In genomic region chr1:189293679-189294406, GRCm38 (mm10) we compare ENCODE assay signal across 23 mouse cellular contexts.
"Had no signal": no experiment of that assay in that cellular context is flagged by ENCODE, and none has a peak within 500 bp of the region (broad histone marks: within the 10 kb centered on the region; RNA-seq: fewer than 3 reads in every experiment).

No protein-coding gene starts in this region.

- H3K27me3 ChIP-seq: kidney, embryonic 15.5 days; limb, embryonic 12.5 days; limb, embryonic 15.5 days; lung, embryonic 15.5 days; midbrain, embryonic 15.5 days; neural tube, embryonic 13.5 days; stomach, embryonic 15.5 days had no signal

- H3K9ac ChIP-seq: kidney, embryonic 15.5 days; limb, embryonic 12.5 days; limb, embryonic 15.5 days; liver, embryonic 14.5 days; liver, postnatal 0 days; lung, embryonic 15.5 days; midbrain, embryonic 15.5 days; neural tube, embryonic 13.5 days; stomach, embryonic 15.5 days had no signal

- H3K9me3 ChIP-seq: kidney, embryonic 15.5 days; limb, embryonic 12.5 days; limb, embryonic 15.5 days; lung, embryonic 15.5 days; midbrain, embryonic 15.5 days; neural tube, embryonic 13.5 days; stomach, embryonic 15.5 days had no signal

- H3K27ac ChIP-seq: kidney, embryonic 15.5 days; left cerebral cortex, adult 2 months; limb, embryonic 12.5 days; limb, embryonic 15.5 days; liver, embryonic 14.5 days; lung, embryonic 15.5 days; midbrain, embryonic 15.5 days; neural tube, embryonic 13.5 days; stomach, embryonic 15.5 days had no signal

- H3K4me3 ChIP-seq: kidney, embryonic 15.5 days; left cerebral cortex, adult 2 months; limb, embryonic 12.5 days; limb, embryonic 15.5 days; lung, embryonic 15.5 days; midbrain, embryonic 15.5 days; myocyte; neural tube, embryonic 13.5 days; stomach, embryonic 15.5 days had no signal

- DNase-seq: kidney, postnatal 10 days; kidney, postnatal 36 days; layer of hippocampus, postnatal 36 days; left cerebral cortex, postnatal 4 days; liver, postnatal 0 days; lung, postnatal 10 days; lung, postnatal 36 days; retina, postnatal 1 day; right cerebral cortex, postnatal 25 days; spleen, adult 18-20 months; thymus, postnatal 25 days had no signal

- ATAC-seq: liver, postnatal 0 days; midbrain, embryonic 15.5 days had no signal

- H3K4me1 ChIP-seq: kidney, embryonic 15.5 days; limb, embryonic 12.5 days; limb, embryonic 15.5 days; midbrain, embryonic 15.5 days; neural tube, embryonic 13.5 days; stomach, embryonic 15.5 days had no signal

- H3K36me3 ChIP-seq: kidney, embryonic 15.5 days; limb, embryonic 12.5 days; limb, embryonic 15.5 days; lung, embryonic 15.5 days; midbrain, embryonic 15.5 days; neural tube, embryonic 13.5 days; stomach, embryonic 15.5 days had no signal

- H3K4me2 ChIP-seq: kidney, embryonic 15.5 days; limb, embryonic 12.5 days; limb, embryonic 15.5 days; liver, embryonic 11.5 days; lung, embryonic 15.5 days; midbrain, embryonic 11.5 days; midbrain, embryonic 15.5 days; neural tube, embryonic 13.5 days; stomach, embryonic 15.5 days had no signal
